Mouse (Mus musculus) midbrain, embryonic 16.5 days (tissue): ENCODE data around the gene Tnip1. TPM values are rescaled to one million over a fixed set of nuclear protein-coding genes. Genes with fewer than 3 reads are reported as not detected.

ENCODE experiments used
- ATAC-seq: fragments of 200-750 bp; cut with Nextera tagmentation; 2 replicates; pipeline ENCODE4 v1.8.0; 2017; ENCODE audit warnings: moderate TSS enrichment
- H3K27ac ChIP-seq: fragments of 300-500 bp; sonication (generic); 2 replicates; pipeline ENCODE4 v1.5.1; 2014; ENCODE audit warnings: mild to moderate bottlenecking, low read length, mixed read lengths
- H3K27me3 ChIP-seq: fragments of 300-500 bp; sonication (generic); 2 replicates; pipeline ENCODE4 v1.6.1; 2014; ENCODE audit warnings: low read depth, low read length, mixed read lengths; ENCODE audit not compliant: control insufficient read depth, insufficient read depth
- H3K36me3 ChIP-seq: fragments of 300-500 bp; sonication (generic); 2 replicates; pipeline ENCODE4 v1.6.1; 2014; ENCODE audit warnings: mild to moderate bottlenecking, low read length, moderate library complexity, mixed read lengths; ENCODE audit not compliant: control insufficient read depth, insufficient read depth
- H3K4me1 ChIP-seq: fragments of 300-500 bp; sonication (generic); 2 replicates; pipeline ENCODE4 v1.6.1; 2014; ENCODE audit warnings: mild to moderate bottlenecking, low read length, mixed read lengths; ENCODE audit not compliant: control insufficient read depth, insufficient read depth
- H3K4me2 ChIP-seq: fragments of 300-500 bp; sonication (generic); 2 replicates; pipeline ENCODE4 v1.6.1; 2014; ENCODE audit warnings: mild to moderate bottlenecking, low read length, mixed read lengths
- H3K4me3 ChIP-seq: fragments of 300-500 bp; sonication (generic); 2 replicates; pipeline ENCODE4 v1.5.1; 2014; ENCODE audit warnings: low read depth, mild to moderate bottlenecking, low read length, moderate library complexity, mixed read lengths
- H3K9ac ChIP-seq: fragments of 300-500 bp; sonication (generic); 2 replicates; pipeline ENCODE4 v1.6.1; 2014; ENCODE audit warnings: low read depth, low read length, mixed read lengths
- H3K9me3 ChIP-seq: fragments of 300-500 bp; sonication (generic); replicated peaks from 2 replicates; pipeline ENCODE4 v1.6.1; 2014; ENCODE audit warnings: mild to moderate bottlenecking, low read length, mixed read lengths; ENCODE audit not compliant: control insufficient read depth, poor library complexity, severe bottlenecking
- WGBS: fragments of 180-500 bp; shearing (Covaris S2); extraction: QIAGEN DNeasy Blood & Tissue Kit; methylation state at CpG from one replicate; pipeline ENCODE4 v1.1.7; 2014; 5-methylcytosine and 5-hydroxymethylcytosine counted together
- polyA plus RNA-seq: library from polyadenylated mRNA; unstranded; fragments of >200 nt; fragmentation: Nextera tagmentation; extraction: Ambion mirVana; gene quantifications from 2 replicates; pipeline ENCODE4 v1.2.1, GENCODE M21; 2015

Gene Tnip1
- polyA plus RNA-seq, 1 experiment from 2014 or later = 17.4 TPM

DNA sequence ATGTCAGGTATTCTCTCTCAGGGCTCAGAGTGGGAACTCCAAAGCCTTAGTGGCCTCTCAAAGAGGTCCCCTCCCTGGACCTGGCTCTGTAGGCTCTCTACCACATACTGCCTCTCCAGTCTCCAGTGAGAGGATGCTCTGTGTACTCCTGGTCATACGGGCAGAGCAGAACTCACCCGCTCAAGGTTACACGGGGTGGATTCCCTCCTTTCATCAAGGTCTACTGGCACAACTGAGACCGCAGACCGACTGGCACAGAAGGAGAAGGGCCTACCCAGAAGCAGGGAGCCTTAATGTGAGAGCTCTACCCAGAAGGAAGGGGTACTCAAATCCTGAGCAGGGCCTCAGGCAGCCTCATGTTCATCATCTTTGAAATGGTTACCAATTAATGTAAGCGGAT, 30.2 kb downstream of the Tnip1 start:
- no peak overlapping the region for H3K4me2 ChIP-seq
- H3K9ac ChIP-seq = no peak overlapping the region
- H3K4me3 ChIP-seq = no peak overlapping the region
- WGBS = 95% methylated on average over 6 of the region's 6 CpGs
- H3K27me3 ChIP-seq = no peaks in the 10 kb centered on the region
- no peak for ATAC-seq
- 0 out of 2 replicates have a peak, but pooled peaks cover 2% of the 10 kb centered on the region for H3K4me1 ChIP-seq
- peaks cover 19% of the 10 kb centered on the region for H3K36me3 ChIP-seq
- H3K27ac ChIP-seq = no peak overlapping the region
- no peaks in the 10 kb centered on the region for H3K9me3 ChIP-seq

GRCm38 (mm10) chr11:54931405-54932093, 31.2 kb downstream of the Tnip1 start:
- H3K4me2 ChIP-seq = no peak overlapping the region
- no peaks in the 10 kb centered on the region for H3K27me3 ChIP-seq
- no peak overlapping the region for H3K4me3 ChIP-seq
- 0 out of 2 replicates have a peak, but pooled peaks cover 2% of the 10 kb centered on the region for H3K4me1 ChIP-seq
- no peak overlapping the region for H3K27ac ChIP-seq
- H3K9me3 ChIP-seq = no peaks in the 10 kb centered on the region
- peaks cover 18% of the 10 kb centered on the region; the same call in 1 of the 2 replicates for H3K36me3 ChIP-seq
- no peak for ATAC-seq
- no peak overlapping the region for H3K9ac ChIP-seq
- WGBS = 67% methylated on average over 5 of the region's 5 CpGs

DNA sequence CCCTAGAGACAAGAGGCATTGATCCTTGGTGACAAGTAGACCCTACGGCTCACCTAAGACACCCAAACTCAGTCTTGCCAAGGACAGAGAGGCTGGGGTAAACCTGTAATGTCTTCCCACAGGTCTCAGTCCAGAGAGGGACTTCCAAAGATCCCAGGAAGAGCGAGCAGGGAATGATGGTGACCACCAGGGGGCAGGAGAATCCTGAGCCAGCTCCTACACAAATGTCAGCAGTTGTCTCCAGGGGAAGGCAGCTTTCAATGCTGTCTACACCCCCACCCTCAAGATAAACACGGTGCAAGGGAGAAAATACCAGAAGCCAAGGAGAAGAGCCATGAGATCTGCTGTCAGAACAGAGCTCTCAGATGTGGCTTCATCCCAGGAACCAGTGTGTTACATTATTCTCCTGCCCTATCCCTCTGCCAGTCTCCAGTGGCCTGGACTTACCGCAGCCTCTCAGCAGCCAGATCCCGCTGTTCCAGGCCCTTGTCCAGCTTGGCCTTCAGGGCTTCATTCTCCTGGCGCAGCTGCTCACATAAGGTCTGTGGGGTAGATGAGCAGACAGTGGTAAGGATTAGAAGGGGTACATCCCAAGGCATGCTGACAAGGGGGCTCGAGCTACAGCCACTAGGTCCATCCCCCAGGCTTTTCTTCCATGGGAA, 32.3 kb downstream of the Tnip1 start:
- 0 out of 2 replicates have a peak overlapping the region, but pooled peaks have one; percentile 14 for H3K9ac ChIP-seq
- H3K27ac ChIP-seq = no peak overlapping the region
- H3K36me3 ChIP-seq = peaks cover 25% of the 10 kb centered on the region

GRCm38 (mm10) chr11:54929744-54930143, 33.0 kb downstream of the Tnip1 start:
- Histone ChIP-seq H3K4me3 (no peak overlapping the region), H3K9me3 (no peaks in the 10 kb centered on the region), H3K9ac (no peak overlapping the region), H3K27ac (no peak overlapping the region), H3K27me3 (no peaks in the 10 kb centered on the region), H3K36me3 (peaks cover 25% of the 10 kb centered on the region), H3K4me2 (no peak overlapping the region), H3K4me1 (no peaks in the 10 kb centered on the region)
- ATAC-seq = no peak
- 87% methylated on average over 8 of the region's 8 CpGs for WGBS

More for the DNA sequence above, 32.3 kb downstream of the Tnip1 start:
- ATAC-seq = no peak
- Histone ChIP-seq H3K4me3 (no peak overlapping the region), H3K27me3 (no peaks in the 10 kb centered on the region), H3K4me1 (no peaks in the 10 kb centered on the region), H3K4me2 (no peak overlapping the region), H3K9me3 (no peaks in the 10 kb centered on the region)
- 65% methylated on average over 7 of the region's 7 CpGs for WGBS

DNA sequence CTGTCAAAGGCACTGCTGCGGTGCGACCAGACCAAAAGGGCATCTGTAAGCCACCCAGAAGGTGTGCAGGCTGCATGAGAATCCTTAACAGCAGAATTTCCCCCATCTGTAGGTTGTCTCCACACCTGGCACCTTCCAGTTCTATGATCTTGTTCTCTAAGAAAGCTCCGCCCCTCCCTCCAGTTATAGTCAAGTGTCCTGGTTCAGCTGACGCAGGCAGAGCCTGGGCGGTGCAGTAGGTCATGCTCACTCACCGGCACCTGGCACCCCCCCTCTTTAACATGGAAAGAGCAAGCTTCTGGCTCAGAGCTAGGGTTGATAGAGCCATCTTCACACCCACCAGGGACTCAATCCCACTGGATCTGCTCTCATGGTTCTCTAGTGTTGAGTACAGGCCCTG, 33.4 kb downstream of the Tnip1 start:
- Histone ChIP-seq H3K4me1 (no peaks in the 10 kb centered on the region), H3K4me3 (no peak overlapping the region), H3K4me2 (no peak overlapping the region), H3K27ac (no peak overlapping the region), H3K9ac (no peak overlapping the region), H3K36me3 (peaks cover 28% of the 10 kb centered on the region), H3K9me3 (no peaks in the 10 kb centered on the region), H3K27me3 (no peaks in the 10 kb centered on the region)
- 95% methylated on average over 6 of the region's 6 CpGs for WGBS
- ATAC-seq = no peak

GRCm38 (mm10) chr11:54928886-54929285, 33.8 kb downstream of the Tnip1 start:
- no peak overlapping the region for H3K4me2 ChIP-seq
- H3K36me3 ChIP-seq = peaks cover 28% of the 10 kb centered on the region
- WGBS = 76% methylated on average over 7 of the region's 7 CpGs
- H3K27me3 ChIP-seq = no peaks in the 10 kb centered on the region
- no peak overlapping the region for H3K9ac ChIP-seq
- ATAC-seq = no peak
- no peaks in the 10 kb centered on the region for H3K9me3 ChIP-seq
- H3K4me3 ChIP-seq = no peak overlapping the region
- H3K4me1 ChIP-seq = no peaks in the 10 kb centered on the region
- H3K27ac ChIP-seq = no peak overlapping the region

DNA sequence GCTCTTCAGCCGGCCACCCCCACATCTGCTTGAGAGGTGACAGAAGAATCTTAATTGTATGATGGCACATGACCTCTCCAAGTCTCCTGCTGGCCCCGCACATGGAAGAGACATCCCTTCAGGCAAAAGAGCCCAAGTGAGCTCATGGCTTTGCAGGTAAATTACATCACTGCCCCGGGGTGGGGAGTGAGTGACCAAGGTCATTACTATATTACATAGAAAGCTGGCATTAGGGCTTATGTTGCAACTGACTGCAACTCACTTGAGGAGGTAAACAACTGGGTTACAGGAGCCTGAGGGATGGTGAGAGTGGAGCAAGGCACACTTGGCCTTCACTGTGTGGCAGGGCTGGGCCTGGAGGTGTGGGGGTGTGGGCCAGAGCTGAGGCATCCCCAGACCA, 34.5 kb downstream of the Tnip1 start:
- no peaks in the 10 kb centered on the region for H3K4me1 ChIP-seq
- H3K9me3 ChIP-seq = no peaks in the 10 kb centered on the region
- WGBS = 81% methylated on average over 3 of the region's 3 CpGs
- no peak overlapping the region for H3K4me3 ChIP-seq
- no peaks in the 10 kb centered on the region for H3K27me3 ChIP-seq
- H3K4me2 ChIP-seq = no peak overlapping the region
- ATAC-seq = no peak
- no peak overlapping the region for H3K27ac ChIP-seq
- H3K9ac ChIP-seq = no peak overlapping the region
- H3K36me3 ChIP-seq = peaks cover 32% of the 10 kb centered on the region

DNA sequence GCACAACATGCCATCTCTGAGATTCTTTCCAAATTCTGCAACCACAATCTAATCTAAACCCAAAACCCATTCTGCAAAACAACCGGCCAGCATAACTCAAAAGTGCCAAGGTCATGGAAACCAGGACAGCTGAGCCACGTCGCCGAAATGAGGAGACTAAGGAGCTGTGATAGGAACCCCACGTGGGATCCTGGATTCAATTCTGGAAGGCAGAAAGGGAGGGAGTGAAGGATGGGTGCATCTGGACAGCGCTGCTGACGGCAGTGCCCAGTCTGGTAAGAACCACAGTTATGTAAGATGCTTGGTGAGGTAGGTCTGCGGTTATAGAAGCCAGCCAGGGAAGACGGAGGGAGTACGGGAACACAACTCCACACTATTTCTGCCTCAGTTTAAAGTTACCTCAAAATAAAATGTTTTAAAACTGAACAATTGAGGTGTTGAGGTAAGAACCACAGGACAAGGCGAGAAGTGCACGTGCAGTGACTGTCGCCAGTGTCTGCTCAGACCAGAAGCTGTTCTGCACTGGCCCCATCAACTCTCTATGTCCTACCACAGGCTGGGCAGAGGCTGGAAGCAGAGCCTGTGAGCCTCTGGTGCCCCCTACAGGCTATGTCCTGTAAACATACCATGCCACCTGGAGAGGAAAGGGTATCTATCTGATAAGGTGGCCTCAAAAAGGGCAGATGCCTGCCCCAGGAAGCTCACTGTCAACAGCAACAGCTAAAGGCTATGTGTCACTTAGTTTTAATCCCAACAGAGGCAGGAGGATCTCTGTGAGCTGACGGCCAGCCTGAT, 35.2 kb downstream of the Tnip1 start:
- no peak for ATAC-seq

GRCm38 (mm10) chr11:54924145-54924544, 38.6 kb downstream of the Tnip1 start:
- H3K27ac ChIP-seq = no peak overlapping the region
- no peak for ATAC-seq
- no peak overlapping the region for H3K4me3 ChIP-seq
- no peaks in the 10 kb centered on the region for H3K4me1 ChIP-seq
- no peaks in the 10 kb centered on the region for H3K9me3 ChIP-seq
- 91% methylated on average over 14 of the region's 14 CpGs for WGBS
- H3K4me2 ChIP-seq = no peak overlapping the region
- H3K36me3 ChIP-seq = peaks cover 37% of the 10 kb centered on the region
- H3K9ac ChIP-seq = no peak overlapping the region
- H3K27me3 ChIP-seq = no peaks in the 10 kb centered on the region

More for the DNA sequence above, 35.2 kb downstream of the Tnip1 start:
- Histone ChIP-seq H3K36me3 (peaks cover 33% of the 10 kb centered on the region), H3K4me2 (no peak overlapping the region), H3K4me3 (no peak overlapping the region), H3K9ac (no peak overlapping the region), H3K27me3 (no peaks in the 10 kb centered on the region), H3K9me3 (no peaks in the 10 kb centered on the region), H3K4me1 (no peaks in the 10 kb centered on the region), H3K27ac (no peak overlapping the region)
- 86% methylated on average over 14 of the region's 14 CpGs for WGBS
